Mouse (Mus musculus) ES-E14 (cell line): Measurements from ENCODE around the gene Apobec3.

Experiments
- CHD2 ChIP-seq: IDR thresholded peaks from 2 replicates; pipeline ENCODE4 v1.6.1; 2014; ENCODE audit warnings: mild to moderate bottlenecking, low read depth, low read length, inconsistent platforms
- HCFC1 ChIP-seq: IDR thresholded peaks from 2 replicates; pipeline ENCODE4 v1.6.1; 2012; ENCODE audit warnings: low read length, inconsistent platforms, borderline replicate concordance; ENCODE audit not compliant: insufficient read depth
- MAFK ChIP-seq: IDR thresholded peaks from 2 replicates; pipeline ENCODE4 v1.6.1; 2014; ENCODE audit warnings: mild to moderate bottlenecking, low read depth, low read length, inconsistent platforms; ENCODE audit not compliant: insufficient read depth
- ZC3H11A ChIP-seq: IDR thresholded peaks from 2 replicates; pipeline ENCODE4 v1.6.1; 2012; ENCODE audit warnings: low read depth, mild to moderate bottlenecking, inconsistent platforms, low read length, borderline replicate concordance
- ZNF384 ChIP-seq: IDR thresholded peaks from 2 replicates; pipeline ENCODE4 v1.6.1; 2012; ENCODE audit warnings: low read depth, low read length, inconsistent platforms

- TF ChIP-seq ZC3H11A (no peak), HCFC1 (no peak), MAFK (no peak), ZNF384 (no peak), CHD2 (no peak)
Observed at GRCm38 (mm10) chr15:79928736-79929135, 37.3 kb downstream of the Apobec3 start.
